Mouse (Mus musculus) neural tube, embryonic 14.5 days (tissue): ENCODE data around the gene March8. TPM values are rescaled to one million over a fixed set of nuclear protein-coding genes. Genes with fewer than 3 reads are reported as not detected.

Experiments used
- ATAC-seq: fragments of 200-750 bp; cut with Nextera tagmentation; 2 replicates; pipeline ENCODE4 v1.8.0; 2017; ENCODE audit warnings: low read depth, mild to moderate bottlenecking, moderate TSS enrichment, moderate library complexity
- H3K27ac ChIP-seq: fragments of 300-500 bp; sonication (generic); 2 replicates; pipeline ENCODE4 v1.5.1; 2014; ENCODE audit warnings: low read depth, mild to moderate bottlenecking, control low read depth, low read length, moderate library complexity, mixed read lengths
- H3K27me3 ChIP-seq: fragments of 300-500 bp; sonication (generic); 2 replicates; pipeline ENCODE4 v1.6.1; 2014; ENCODE audit warnings: low read length; ENCODE audit not compliant: control insufficient read depth, insufficient read depth
- H3K36me3 ChIP-seq: fragments of 300-500 bp; sonication (generic); 2 replicates; pipeline ENCODE4 v1.6.1; 2014; ENCODE audit warnings: low read length, mixed read lengths; ENCODE audit not compliant: control insufficient read depth, insufficient read depth
- H3K4me1 ChIP-seq: fragments of 300-500 bp; sonication (generic); 2 replicates; pipeline ENCODE4 v1.6.1; 2014; ENCODE audit warnings: low read length; ENCODE audit not compliant: control insufficient read depth, insufficient read depth
- H3K4me2 ChIP-seq: fragments of 300-500 bp; sonication (generic); 2 replicates; pipeline ENCODE4 v1.6.1; 2014; ENCODE audit warnings: mild to moderate bottlenecking, low read depth, low read length, control low read depth
- H3K4me3 ChIP-seq: fragments of 300-500 bp; sonication (generic); 2 replicates; pipeline ENCODE4 v1.5.1; 2014; ENCODE audit warnings: low read depth, low read length, control low read depth, mixed read lengths
- H3K9ac ChIP-seq: fragments of 300-500 bp; sonication (generic); replicated peaks from 2 replicates; pipeline ENCODE4 v1.6.1; 2014; ENCODE audit warnings: low read depth, mild to moderate bottlenecking, control low read depth, low read length, mixed read lengths
- H3K9me3 ChIP-seq: fragments of 300-500 bp; sonication (generic); 2 replicates; pipeline ENCODE4 v1.6.1; 2016; ENCODE audit warnings: low read length; ENCODE audit not compliant: control insufficient read depth
- WGBS: fragments of 180-500 bp; shearing (Covaris S2); extraction: QIAGEN DNeasy Blood & Tissue Kit; methylation state at CpG from one replicate; pipeline ENCODE4 v1.1.7; 2014; 5-methylcytosine and 5-hydroxymethylcytosine counted together
- polyA plus RNA-seq: library from polyadenylated mRNA; unstranded; fragments of >200 nt; fragmentation: Nextera tagmentation; extraction: Ambion mirVana; gene quantifications from 2 replicates; pipeline ENCODE4 v1.2.1, GENCODE M21; 2014

Gene March8
- polyA plus RNA-seq, 1 experiment from 2014 or later = 72.8 TPM

DNA sequence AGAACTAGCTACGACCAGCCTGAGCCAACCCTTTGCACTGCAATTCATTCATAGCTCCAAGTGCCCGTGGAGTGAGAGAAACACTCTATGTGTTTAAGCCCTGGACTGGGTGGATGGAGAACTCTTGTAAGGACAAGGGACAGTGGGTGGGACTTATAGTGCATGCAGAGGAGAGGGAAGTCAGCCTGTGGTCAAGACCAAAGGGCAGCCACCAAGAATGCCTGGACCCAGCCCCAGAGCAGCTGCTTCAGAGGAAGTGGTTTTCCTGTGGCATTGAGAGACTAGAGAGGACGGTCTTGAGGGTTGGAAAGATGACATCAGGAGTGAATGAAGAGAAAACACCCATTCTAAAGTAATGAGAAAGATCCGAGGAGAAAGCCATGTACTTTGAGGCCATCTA lies 118.0 kb downstream of the March8 start:
- peaks cover 3% of the 10 kb centered on the region; the same call in 1 of the 2 replicates for H3K4me1 ChIP-seq
- no peak overlapping the region for H3K9ac ChIP-seq
- no peak for ATAC-seq
- no peak overlapping the region for H3K4me3 ChIP-seq
- 0 out of 2 replicates have a peak, but pooled peaks cover 4% of the 10 kb centered on the region for H3K27me3 ChIP-seq
- no peak overlapping the region for H3K27ac ChIP-seq
- H3K4me2 ChIP-seq = no peak overlapping the region
- no peaks in the 10 kb centered on the region for H3K36me3 ChIP-seq
- WGBS = 81% methylated on average over 4 of the region's 4 CpGs
- no peaks in the 10 kb centered on the region for H3K9me3 ChIP-seq

- 92% methylated on average over 1 of the region's 1 CpGs for whole genome bisulfite sequencing
- Histone ChIP-seq H3K9ac (no peak overlapping the region), H3K36me3 (no peaks in the 10 kb centered on the region), H3K4me1 (peaks cover 6% of the 10 kb centered on the region; the same call in 1 of the 2 replicates), H3K4me3 (no peak overlapping the region), H3K27ac (no peak overlapping the region), H3K4me2 (no peak overlapping the region), H3K9me3 (no peaks in the 10 kb centered on the region), H3K27me3 (0 out of 2 replicates have a peak, but pooled peaks cover 4% of the 10 kb centered on the region)
- no peak for ATAC-seq
These were observed 118.7 kb downstream of the March8 start for GRCm38 (mm10) chr6:116456482-116456881.

- Histone ChIP-seq H3K4me3 (no peak overlapping the region), H3K36me3 (no peaks in the 10 kb centered on the region), H3K4me1 (peaks cover 6% of the 10 kb centered on the region; the same call in 1 of the 2 replicates), H3K27me3 (0 out of 2 replicates have a peak, but pooled peaks cover 4% of the 10 kb centered on the region), H3K4me2 (no peak overlapping the region), H3K9me3 (no peaks in the 10 kb centered on the region), H3K27ac (no peak overlapping the region), H3K9ac (no peak overlapping the region)
- ATAC-seq = no peak
- WGBS = 84% methylated on average over 4 of the region's 4 CpGs
These were observed 120.9 kb downstream of the March8 start for GRCm38 (mm10) chr6:116458728-116459127.

Other genes starting within 250 kb of the March8 start
- gene Tmcc1, start 144.5 kb upstream of the March8 start, polyA plus RNA-seq = 27.2 and 28.4 TPM in 2 replicates
- gene Washc2, start 130.0 kb upstream of the March8 start, polyA plus RNA-seq = 65.6 and 74.1 TPM in 2 replicates
- 6.7 and 7.3 TPM in 2 replicates for gene Zfand4, start 73.8 kb upstream of the March8 start, polyA plus RNA-seq
- 0.72 and 0.88 TPM in 2 replicates for gene Alox5, start 123.2 kb downstream of the March8 start, polyA plus RNA-seq
- not detected in 2 replicates for gene Olfr211, start 151.1 kb downstream of the March8 start, polyA plus RNA-seq
- 0.17 TPM in 1 of 2 replicates, not detected in the other for gene Olfr212, start 168.5 kb downstream of the March8 start, polyA plus RNA-seq
- gene Olfr213, start 200.4 kb downstream of the March8 start, polyA plus RNA-seq = not detected in 2 replicates
- 0.43 TPM in 1 of 2 replicates, not detected in the other for gene Gm5580, start 213.1 kb downstream of the March8 start, polyA plus RNA-seq
- gene Olfr214, start 216.2 kb downstream of the March8 start, polyA plus RNA-seq = not detected in 2 replicates
- gene Olfr215, start 246.2 kb downstream of the March8 start, polyA plus RNA-seq = not detected in 2 replicates